Mouse (Mus musculus) frontal cortex, postnatal 10 days (tissue): Measurements from ENCODE around the gene Aldh3b1.

Source experiments
- DNase-seq, 2 experiments: peaks; one replicate each; pipeline ENCODE4 v3.0.0; 2022; ENCODE audit warnings: low spot score in 2 of 2, mixed read lengths in 1 of 2

Aldh3b1 gene

DNA sequence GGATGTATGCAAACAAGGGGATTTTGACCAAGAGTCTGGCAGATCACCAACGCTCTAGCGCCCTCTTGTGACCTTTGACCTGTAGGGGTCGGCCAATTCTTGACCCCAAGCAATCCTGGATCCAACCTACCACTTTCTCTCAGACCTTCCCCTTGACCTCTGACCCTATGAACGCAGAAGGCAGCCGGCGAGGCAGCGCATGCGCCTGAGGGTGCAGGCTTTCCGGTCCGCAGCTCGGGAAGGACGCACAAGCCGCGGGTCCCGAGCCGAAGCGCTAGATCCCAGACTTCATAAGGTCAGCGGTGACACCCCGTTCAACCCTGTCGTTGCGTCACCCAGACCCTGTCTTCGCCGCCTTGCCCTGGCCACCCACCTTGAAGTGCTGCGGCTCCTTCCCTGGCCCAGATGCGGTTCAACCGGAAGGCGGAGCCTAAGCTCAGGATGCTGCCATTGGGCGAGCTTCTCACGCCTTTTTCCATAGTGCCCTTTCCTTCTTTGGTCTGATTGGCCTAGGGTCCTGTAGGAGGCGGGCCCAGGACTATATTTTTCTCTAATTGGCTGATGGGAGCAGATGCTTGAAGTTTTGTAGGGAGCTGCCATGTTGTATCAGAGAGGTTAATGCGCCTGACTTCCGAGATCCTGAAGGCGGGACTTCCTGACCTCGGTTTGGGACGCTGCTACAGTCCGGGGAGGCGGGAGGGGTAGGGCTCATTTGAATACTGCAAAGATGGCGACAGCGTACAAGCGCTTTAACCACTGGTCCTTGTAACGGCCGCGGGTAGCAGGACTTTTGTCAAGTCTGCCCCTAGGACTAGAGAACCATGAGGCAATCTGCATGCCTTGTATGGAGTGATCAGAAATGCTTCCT, 17.0 kb downstream of the Aldh3b1 start, which contains the start of gene Ndufs8:
Gene Ndufs8 (minus strand): TSS at position 438 of the 868 bp plus-strand sequence.
- DNase-seq = peak; percentile 93 to 96

DNA sequence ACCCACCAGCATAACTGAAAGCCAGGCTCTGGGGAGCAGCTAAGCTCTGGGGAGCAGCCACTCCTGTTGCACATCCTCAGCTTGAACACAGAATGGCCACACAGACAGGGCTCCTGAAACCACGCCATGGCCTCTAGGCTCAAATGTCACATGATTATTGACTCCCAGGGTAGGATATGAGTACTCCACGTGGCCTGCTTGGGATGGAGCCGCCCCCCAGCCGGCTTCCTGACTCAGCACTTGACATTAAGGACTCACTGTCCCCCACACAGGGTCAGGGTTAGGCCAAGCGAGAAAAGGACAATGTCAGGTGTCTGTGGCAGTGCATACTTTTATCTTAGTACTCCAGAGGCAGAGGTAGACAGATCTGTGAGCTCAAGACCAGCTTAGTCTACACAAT, 19.4 kb downstream of the Aldh3b1 start:
- no peak for DNase-seq

DNA sequence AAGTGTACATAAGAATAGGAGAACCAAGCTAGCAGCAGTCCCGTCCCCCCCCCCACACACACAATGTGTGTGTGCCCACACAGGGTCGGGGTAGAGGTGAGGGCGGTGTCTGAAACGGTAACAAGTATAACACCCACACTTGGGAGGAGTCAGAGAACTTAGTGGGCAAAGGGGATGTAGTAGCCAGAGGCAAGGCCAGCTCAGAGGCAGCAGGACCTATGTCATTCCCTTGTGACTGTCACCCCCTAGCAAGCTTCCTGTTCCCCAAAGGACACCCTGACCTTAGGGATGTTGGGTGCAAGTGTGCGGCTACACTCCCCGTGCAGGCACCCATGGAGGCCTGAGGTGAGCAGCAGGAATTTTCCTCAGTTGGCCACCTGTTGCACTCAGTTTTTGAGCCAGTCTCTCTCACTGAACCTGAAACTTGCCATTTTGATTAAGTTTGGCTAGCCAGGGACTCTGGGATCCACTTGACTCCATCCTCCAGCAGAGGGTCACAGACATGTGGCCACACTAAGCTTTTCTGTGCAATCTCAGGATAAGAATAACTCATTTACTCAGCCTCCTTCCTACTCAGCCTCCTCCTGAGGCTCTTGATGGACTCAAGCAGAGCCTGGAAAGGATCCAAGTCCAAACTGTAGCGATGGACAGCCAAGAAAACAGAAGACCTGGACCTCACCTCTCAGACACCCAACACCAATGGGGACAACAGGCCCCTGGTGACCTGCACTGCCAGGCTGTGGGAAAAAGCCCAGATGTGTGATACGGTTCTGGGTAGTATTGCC, 21.5 kb downstream of the Aldh3b1 start:
- DNase-seq = no peak

GRCm38 (mm10) chr19:3906795-3907786, 22.5 kb downstream of the Aldh3b1 start, which contains the start of gene Tcirg1:
Gene Tcirg1, minus strand, starts transcription at chr19:3907133.
- DNase-seq = peak in 1 of 2 experiments; percentile 67

- DNase-seq = no peak
Observed at GRCm38 (mm10) chr19:3906326-3906725, 23.3 kb downstream of the Aldh3b1 start.

- DNase-seq = no peak
Observed at GRCm38 (mm10) chr19:3905261-3905969, 24.2 kb downstream of the Aldh3b1 start.

- DNase-seq = no peak
Observed at GRCm38 (mm10) chr19:3904363-3904675, 25.3 kb downstream of the Aldh3b1 start.

DNA sequence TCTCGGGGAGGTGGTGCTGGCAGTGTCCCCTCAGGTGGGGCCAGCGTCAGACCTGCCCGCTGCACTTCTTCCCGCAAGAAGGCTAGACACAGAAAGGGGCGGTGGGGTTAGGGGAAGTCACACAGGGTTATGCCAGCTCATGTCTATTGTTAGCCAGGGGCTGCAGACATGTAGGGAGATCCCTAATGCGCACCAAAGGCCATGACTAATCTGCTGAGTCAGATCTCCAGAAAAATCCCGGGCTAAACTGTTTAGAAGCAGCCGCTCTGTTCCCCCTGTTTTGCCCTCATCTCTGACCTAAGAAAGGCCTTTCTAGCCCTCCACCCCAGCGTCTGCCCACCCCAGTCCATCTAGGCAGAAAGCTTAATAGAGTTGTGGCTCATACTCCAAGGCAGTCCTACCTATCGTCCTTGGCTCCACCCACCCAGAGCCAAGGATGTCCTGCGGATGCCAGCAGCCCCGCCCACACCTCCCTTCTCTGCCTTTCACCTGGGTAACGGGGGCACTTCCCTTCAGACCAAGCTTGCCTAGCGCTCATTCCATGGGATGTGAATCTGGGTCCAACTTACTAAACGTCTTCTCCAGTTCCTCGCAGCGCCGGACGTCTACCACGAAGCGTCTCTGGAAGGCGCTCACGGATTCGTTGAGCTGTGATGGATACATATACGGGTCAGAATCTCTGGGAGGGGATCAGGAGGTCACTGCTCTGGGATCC, 25.8 kb downstream of the Aldh3b1 start:
- DNase-seq = no peak

GRCm38 (mm10) chr19:3902966-3903365, 26.6 kb downstream of the Aldh3b1 start:
- no peak for DNase-seq

- no peak for DNase-seq
Observed at GRCm38 (mm10) chr19:3899618-3900017, 30.0 kb downstream of the Aldh3b1 start.

DNA sequence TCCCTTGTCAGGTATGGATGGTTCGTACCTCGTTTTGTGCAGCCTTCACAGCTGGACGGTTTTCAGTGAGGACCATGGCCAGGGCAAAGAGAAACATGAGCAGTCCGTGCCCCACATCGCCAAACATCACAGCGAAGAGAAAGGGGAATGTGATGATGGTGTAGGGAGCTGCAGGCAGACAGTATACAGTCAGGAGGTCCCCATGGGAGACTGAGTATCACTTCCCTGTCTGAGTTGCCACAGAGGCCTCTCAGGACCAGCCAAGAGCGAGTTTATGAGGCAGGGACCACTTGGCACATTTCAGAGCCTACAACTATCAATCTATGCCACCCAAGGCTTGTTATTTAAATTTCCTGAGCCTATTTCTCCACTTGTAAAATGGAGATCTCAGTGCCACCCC, 30.7 kb downstream of the Aldh3b1 start:
- no peak for DNase-seq

- DNase-seq = no peak
Observed at GRCm38 (mm10) chr19:3897557-3897956, 32.1 kb downstream of the Aldh3b1 start.

DNA sequence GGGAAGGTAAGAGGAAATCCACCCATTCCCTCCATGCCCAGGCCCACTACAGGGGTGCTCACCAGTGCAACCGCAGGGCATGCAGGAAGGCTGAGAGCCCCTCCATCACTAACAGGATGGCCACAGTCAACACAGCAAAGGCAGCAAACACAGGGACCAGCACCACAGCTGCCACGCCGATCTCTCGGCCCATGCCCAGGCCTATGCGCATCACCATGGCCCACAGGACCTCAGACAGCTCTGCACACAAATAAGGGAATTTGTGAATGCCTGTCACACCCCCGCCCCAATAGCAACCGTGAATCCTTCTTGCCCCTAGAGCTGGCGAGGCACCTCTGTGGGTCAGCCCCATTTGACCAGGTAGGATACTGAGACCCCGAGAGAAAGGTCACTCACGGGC, 33.4 kb downstream of the Aldh3b1 start:
- DNase-seq = no peak

DNA sequence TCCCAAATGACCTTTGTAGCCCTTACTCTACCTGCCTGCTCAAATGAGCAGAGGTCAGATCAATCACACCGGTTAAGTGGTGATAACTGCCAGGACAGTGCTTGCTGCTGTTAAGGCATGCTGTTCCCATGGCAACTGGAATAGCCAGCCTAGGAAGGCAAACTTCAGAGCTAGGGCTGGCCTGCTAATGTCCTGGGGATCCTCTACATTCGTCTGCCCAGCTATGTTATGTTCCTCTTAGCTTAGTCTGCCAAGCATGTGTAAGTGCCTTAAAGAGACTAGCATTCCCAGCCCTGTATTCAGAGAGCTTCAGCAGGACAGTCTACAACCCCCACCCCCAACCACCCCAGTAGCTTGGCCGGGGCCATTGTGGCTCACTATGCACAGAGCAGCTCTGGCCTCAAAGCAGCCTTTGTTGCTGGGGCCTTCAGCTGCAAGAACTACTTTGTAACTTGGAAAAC, 34.4 kb downstream of the Aldh3b1 start:
- DNase-seq = no peak

DNA sequence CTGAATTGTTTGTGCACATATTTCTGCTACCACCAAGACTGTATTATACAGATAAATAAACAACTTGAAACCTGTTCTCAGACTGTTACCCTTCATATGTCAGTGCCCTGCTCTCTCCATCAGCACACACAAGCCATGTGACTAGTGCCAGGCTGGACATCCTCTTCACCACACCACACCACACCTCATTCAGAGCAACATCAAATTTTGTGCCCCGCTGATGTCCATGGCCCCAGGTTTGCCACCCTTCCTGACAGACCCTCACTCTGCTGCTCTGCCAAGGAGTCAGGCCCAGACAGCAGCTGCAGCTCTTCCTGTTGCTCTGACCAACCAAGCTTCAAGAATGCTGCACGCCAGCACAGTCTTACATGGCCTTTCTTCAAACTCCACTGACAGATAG, 35.3 kb downstream of the Aldh3b1 start:
- DNase-seq = no peak

DNA sequence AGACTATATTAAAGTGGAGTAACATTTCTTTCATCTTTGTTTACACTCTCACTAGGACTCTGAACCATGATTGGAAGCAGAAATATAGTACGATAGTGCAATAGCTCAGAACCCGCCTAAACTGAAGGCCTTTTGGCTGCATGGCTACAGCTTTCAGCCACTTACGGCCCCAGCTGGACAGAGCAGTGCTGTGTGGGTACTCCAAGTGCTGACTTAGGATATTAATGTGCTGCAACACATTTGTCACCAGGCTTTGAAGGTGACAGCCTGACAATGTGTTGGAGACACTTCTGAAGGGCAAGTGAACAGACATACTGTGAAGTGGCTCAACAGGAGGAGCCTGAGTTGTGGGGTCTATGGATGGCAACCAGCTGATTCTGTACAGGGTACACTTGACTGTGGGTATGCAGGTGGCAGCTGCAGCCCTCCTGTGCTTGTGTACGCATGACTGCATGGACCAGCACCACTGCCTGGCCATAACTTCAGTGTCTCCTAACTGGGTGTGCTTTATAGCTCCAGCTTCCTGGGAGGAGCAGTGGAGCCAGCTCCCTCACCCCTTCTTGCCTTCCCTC, 36.0 kb downstream of the Aldh3b1 start:
- no peak for DNase-seq

- no peak for DNase-seq
Observed at GRCm38 (mm10) chr19:3890181-3890580, 39.4 kb downstream of the Aldh3b1 start.

DNA sequence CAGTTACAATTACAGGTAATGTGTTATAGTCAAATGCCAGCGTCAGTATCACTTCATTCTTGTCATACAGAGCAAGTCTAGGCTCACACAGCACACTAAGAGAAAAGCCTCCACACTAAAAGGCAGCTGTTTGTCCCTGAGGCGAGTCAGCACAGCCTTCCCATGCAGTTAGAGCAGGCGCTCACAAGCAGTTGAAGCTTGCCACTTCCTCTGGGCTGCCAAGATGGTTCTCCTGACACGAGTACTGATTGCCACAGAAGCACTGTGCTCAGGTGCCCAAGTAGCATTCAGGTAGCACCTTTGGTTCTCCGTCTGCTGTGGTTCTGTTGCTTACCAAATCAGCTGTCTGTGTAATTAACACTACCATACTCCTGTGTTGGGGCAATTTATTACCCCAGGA, 40.5 kb downstream of the Aldh3b1 start:
- no peak for DNase-seq

DNA sequence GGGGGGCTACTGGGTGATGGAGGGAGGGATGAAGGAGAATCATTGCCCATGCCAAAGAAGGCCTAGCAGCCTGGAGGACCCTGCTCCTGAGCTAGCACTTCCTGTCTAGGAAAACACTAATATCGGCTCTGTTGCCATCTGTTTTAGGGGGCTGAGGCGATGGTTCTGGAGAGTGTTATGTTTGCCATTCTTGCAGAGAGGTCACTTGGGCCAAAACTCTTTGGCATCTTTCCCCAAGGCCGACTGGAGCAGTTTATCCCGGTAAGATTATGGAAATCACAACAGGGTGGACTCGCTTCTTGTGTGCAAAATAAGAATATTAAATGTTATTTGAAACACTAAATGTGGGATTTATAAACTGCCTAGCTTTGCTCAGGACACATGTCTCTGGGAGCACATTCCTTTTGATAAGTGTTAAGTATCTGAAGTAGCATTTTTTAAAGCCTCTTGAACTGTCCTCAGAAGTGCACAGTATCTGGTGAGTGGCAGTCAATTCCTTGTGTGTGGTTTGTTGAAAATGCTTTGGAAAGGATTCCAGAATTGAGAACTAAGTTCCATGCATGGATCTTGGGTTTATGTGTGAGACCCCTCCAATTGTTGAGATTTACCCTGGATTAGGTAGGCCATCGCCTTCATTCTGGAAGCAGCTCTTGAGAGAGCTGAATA, 45.1 kb downstream of the Aldh3b1 start:
- DNase-seq = no peak
